Mouse (Mus musculus) forebrain, embryonic 12.5 days (tissue): Measurements from ENCODE around the gene Hpd. TPM values are rescaled to one million over a fixed set of nuclear protein-coding genes. Genes with fewer than 3 reads are reported as not detected.

Source experiments
- ATAC-seq: fragments of 200-750 bp; cut with Nextera tagmentation; 2 replicates; pipeline ENCODE4 v1.8.0; 2017; ENCODE audit warnings: moderate TSS enrichment; ENCODE audit not compliant: low FRiP score
- H3K27ac ChIP-seq: fragments of 300-500 bp; sonication (generic); 2 replicates; pipeline ENCODE4 v1.5.1; 2016; ENCODE audit warnings: mild to moderate bottlenecking
- H3K27me3 ChIP-seq: fragments of 300-500 bp; sonication (generic); 2 replicates; pipeline ENCODE4 v1.6.1; 2016; ENCODE audit warnings: mild to moderate bottlenecking
- H3K36me3 ChIP-seq: fragments of 300-500 bp; sonication (generic); replicated peaks from 2 replicates; pipeline ENCODE4 v1.6.1; 2016; ENCODE audit warnings: mild to moderate bottlenecking
- H3K4me1 ChIP-seq: fragments of 300-500 bp; sonication (generic); 2 replicates; pipeline ENCODE4 v1.6.1; 2016
- H3K4me2 ChIP-seq: fragments of 300-500 bp; sonication (generic); 2 replicates; pipeline ENCODE4 v1.6.1; 2016; ENCODE audit warnings: mild to moderate bottlenecking, moderate library complexity
- H3K4me3 ChIP-seq: fragments of 300-500 bp; sonication (generic); replicated peaks from 2 replicates; pipeline ENCODE4 v1.5.1; 2016; ENCODE audit warnings: mild to moderate bottlenecking
- H3K9ac ChIP-seq: fragments of 300-500 bp; sonication (generic); 2 replicates; pipeline ENCODE4 v1.6.1; 2016; ENCODE audit warnings: mild to moderate bottlenecking
- H3K9me3 ChIP-seq: fragments of 300-500 bp; sonication (generic); 2 replicates; pipeline ENCODE4 v1.6.1; 2016
- WGBS: fragments of 180-500 bp; shearing (Covaris S2); methylation state at CpG from one replicate; pipeline ENCODE4 v1.1.7; 2016; 5-methylcytosine and 5-hydroxymethylcytosine counted together
- polyA plus RNA-seq: library from polyadenylated mRNA; unstranded; fragments of >200 nt; fragmentation: Nextera tagmentation; extraction: Ambion mirVana; gene quantifications from 2 replicates; pipeline ENCODE4 v1.2.1, GENCODE M21; 2016

Gene Hpd
- polyA plus RNA-seq, 1 experiment from 2014 or later = not detected

- H3K9me3 ChIP-seq = no peaks in the 10 kb centered on the region
- peak overlapping the region; percentile 81 for H3K4me3 ChIP-seq
- H3K4me2 ChIP-seq = peak overlapping the region; percentile 100
- peak overlapping the region; percentile 100 for H3K27ac ChIP-seq
- 1% methylated on average over 24 of the region's 24 CpGs for WGBS
- peak overlapping the region; percentile 99 for H3K9ac ChIP-seq
- ATAC-seq = no peak
- H3K27me3 ChIP-seq = no peaks in the 10 kb centered on the region
- peaks cover 33% of the 10 kb centered on the region for H3K36me3 ChIP-seq
- H3K4me1 ChIP-seq = peaks cover 43% of the 10 kb centered on the region
Observed at GRCm38 (mm10) chr5:123143251-123143970, 39.1 kb downstream of the Hpd start.

DNA sequence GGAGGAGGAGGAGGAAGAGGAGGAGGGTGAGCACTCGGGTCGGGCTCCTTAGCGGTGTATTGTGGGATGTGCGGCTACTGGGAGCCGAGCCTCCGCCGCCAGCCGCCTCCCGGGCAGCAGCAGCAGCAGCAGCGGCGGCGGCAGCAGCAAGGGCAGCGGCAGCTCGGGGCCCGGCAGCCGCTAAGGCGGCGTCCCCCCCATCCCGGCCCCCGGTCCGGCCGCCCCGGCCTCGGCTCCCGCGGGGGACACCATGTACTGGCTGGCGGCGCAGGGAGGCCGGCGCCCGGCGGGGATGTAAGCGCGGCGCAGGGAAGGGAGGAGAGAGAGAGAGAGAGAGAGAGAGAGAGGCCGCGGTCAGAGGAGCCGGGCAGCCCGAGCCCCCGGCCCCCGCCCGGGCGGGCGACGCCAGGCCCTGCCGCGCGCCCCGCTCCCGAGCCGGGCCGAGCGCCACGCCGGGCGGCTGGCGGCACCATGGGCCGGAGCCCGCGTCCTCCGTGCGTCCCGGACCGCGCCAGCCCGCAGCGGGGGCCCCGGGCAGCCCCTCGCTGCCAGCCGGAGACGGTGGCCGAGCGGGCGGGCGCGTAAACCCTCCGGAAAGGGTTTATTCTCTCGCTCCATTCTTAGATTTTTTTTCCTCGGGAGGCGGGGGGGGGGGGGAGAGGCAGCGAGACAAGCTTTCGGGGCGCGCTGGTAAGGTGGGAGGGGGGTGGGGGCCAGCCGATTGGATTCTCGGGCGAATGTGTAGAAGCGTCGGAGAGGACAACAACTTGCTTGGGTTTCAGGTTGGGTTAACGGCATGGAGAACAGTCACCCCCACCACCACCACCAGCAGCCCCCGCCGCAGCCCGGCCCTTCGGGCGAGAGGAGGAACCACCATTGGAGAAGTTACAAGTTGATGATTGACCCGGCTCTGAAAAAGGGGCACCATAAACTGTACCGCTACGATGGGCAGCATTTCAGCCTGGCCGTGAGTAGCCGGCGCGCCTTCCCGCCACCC lies 40.1 kb downstream of the Hpd start, which contains the start of gene Setd1b:
Setd1b (plus strand) TSS at position 33 of the 997 bp plus-strand sequence.
- ATAC-seq = peak; percentile 33; the same call in 1 of the 2 replicates
- Histone ChIP-seq H3K4me2 (peak within 1 kb of the TSS; percentile 100), H3K27me3 (no peaks in the 10 kb centered on the region), H3K27ac (peak within 1 kb of the TSS; percentile 100), H3K9me3 (no peaks in the 10 kb centered on the region), H3K36me3 (peaks cover 24% of the 10 kb centered on the region), H3K9ac (peak within 1 kb of the TSS; percentile 99), H3K4me3 (peak within 1 kb of the TSS; percentile 81), H3K4me1 (peaks cover 42% of the 10 kb centered on the region)
- under 1% methylated on average over 83 of the region's 103 CpGs for WGBS

- ATAC-seq = peak; percentile 13
- peaks cover 21% of the 10 kb centered on the region for H3K36me3 ChIP-seq
- H3K4me3 ChIP-seq = peak overlapping the region; percentile 81
- H3K4me1 ChIP-seq = peaks cover 48% of the 10 kb centered on the region
- H3K27ac ChIP-seq = peak overlapping the region; percentile 100
- no peaks in the 10 kb centered on the region for H3K9me3 ChIP-seq
- H3K4me2 ChIP-seq = peak overlapping the region; percentile 100
- under 1% methylated on average over 37 of the region's 38 CpGs for WGBS
- no peaks in the 10 kb centered on the region for H3K27me3 ChIP-seq
- peak overlapping the region; percentile 99 for H3K9ac ChIP-seq
Observed at GRCm38 (mm10) chr5:123141555-123142160, 40.9 kb downstream of the Hpd start.

DNA sequence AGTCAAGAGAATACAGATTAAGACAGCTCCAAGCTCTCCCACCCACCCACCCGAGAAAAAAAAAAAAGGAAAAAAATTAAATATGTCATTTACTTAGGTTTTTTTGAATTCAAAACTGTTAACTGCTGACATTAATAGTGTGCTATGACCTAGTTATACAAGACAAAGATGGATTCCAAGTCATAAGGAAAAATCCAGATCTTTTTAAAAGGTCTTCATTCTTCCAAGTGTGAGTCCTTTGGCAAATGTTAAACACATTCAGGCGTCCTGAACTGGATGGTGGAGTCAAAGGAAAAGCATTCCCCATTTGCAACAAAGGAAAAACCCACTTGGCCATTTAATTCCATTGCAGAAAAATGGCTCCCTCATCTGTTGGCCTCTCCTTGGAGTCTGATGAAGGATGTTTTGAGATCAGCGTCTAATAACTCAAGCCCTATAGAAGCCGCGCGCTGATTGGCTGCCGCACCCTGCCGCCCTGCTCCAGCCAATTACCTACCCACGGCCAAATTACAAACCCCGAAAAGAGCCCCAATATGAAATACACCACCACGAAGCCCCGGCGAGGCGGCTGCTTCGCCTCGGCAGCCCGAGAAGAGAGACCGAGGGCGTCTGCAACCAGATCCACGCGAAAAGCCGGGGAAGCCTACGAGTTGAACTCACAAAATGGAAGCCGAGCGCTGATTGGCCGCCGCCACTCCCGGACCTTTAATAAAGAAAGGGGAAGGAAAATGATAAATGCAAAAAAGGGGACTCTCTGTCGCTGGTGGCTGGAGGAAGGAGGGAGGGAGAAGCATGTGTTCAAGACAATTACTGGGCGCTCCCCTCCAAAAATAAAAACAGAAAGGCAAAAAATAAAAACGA lies 41.6 kb downstream of the Hpd start:
- Histone ChIP-seq H3K4me1 (peaks cover 49% of the 10 kb centered on the region), H3K9me3 (no peaks in the 10 kb centered on the region), H3K4me2 (peak overlapping the region; percentile 100), H3K27ac (peak overlapping the region; percentile 100), H3K27me3 (no peaks in the 10 kb centered on the region), H3K9ac (peak overlapping the region; percentile 99), H3K4me3 (peak overlapping the region; percentile 81), H3K36me3 (peaks cover 14% of the 10 kb centered on the region)
- peak; percentile 72 for ATAC-seq
- WGBS = 0% methylated on average over 31 of the region's 31 CpGs

GRCm38 (mm10) chr5:123139722-123140627 lies 42.6 kb downstream of the Hpd start:
- H3K9me3 ChIP-seq = no peaks in the 10 kb centered on the region
- H3K4me1 ChIP-seq = peaks cover 49% of the 10 kb centered on the region
- H3K27me3 ChIP-seq = no peaks in the 10 kb centered on the region
- no peak for ATAC-seq
- H3K4me3 ChIP-seq = peak overlapping the region; percentile 81
- WGBS = under 1% methylated on average over 28 of the region's 28 CpGs
- peak overlapping the region; percentile 100 for H3K4me2 ChIP-seq
- H3K9ac ChIP-seq = peak overlapping the region; percentile 99
- H3K36me3 ChIP-seq = peaks cover 13% of the 10 kb centered on the region; the same call in 1 of the 2 replicates
- H3K27ac ChIP-seq = peak overlapping the region; percentile 100

- Histone ChIP-seq H3K4me3 (peak overlapping the region; percentile 81), H3K4me1 (peaks cover 49% of the 10 kb centered on the region), H3K9ac (peak overlapping the region; percentile 99), H3K9me3 (no peaks in the 10 kb centered on the region), H3K27me3 (no peaks in the 10 kb centered on the region), H3K4me2 (peak overlapping the region; percentile 100), H3K27ac (peak overlapping the region; percentile 100), H3K36me3 (peaks cover 16% of the 10 kb centered on the region)
- no peak for ATAC-seq
- under 1% methylated on average over 39 of the region's 39 CpGs for WGBS
Observed at GRCm38 (mm10) chr5:123138953-123139721, 43.4 kb downstream of the Hpd start.

DNA sequence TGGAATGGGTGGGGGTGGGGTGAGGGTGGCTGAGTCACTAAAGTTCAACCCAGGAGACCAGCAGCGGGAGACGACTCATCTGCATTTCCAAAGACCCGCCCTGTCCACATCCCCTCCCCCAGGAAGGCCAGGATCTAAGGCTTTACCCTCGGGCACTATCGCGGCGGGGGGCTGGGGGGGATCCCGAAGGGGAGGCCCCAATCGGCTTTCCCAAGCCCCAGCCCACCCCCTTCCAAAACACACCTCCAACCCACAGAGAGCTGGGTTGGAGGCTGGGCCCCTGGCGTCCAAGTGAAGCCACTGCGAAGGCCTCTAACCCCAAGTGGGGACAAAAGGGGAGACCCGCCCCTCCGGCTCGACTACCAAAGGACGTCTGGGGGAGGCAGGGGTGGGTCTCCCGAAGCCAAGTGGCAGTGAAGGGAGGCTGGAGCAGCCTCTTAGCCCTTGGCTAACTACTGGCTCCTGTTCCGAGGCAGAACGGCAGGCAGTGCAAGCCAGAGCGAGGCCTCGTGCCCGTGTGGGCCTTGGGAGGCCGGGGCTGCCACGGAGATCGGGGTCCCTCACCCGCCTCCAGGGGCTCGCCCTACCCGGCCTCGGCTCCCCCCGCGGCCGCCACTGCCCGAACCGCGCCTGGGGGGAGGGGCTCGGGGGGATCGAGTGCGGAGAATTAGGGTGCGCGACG lies 44.2 kb downstream of the Hpd start:
- Histone ChIP-seq H3K4me2 (peak overlapping the region; percentile 100), H3K4me3 (peak overlapping the region; percentile 81), H3K9ac (peak overlapping the region; percentile 99), H3K4me1 (peaks cover 50% of the 10 kb centered on the region), H3K9me3 (no peaks in the 10 kb centered on the region), H3K36me3 (peaks cover 16% of the 10 kb centered on the region), H3K27ac (peak overlapping the region; percentile 100), H3K27me3 (no peaks in the 10 kb centered on the region)
- ATAC-seq = peak; percentile 49
- WGBS = under 1% methylated on average over 34 of the region's 40 CpGs

DNA sequence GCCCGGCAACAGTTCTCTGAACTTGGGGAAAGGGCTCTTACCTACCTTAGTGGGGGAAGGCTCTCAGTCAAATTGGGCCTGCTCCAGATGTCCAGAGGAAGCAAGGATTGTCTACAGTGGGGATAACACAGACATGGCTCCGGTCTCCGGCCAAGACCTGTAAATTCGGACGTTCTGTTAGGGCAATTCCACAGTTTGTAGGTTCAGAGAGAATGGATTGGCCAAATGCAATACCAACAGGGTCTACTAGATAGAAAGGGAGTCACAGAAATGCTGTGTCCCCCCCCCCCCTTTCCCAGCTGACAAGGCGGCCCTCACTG lies 44.7 kb downstream of the Hpd start:
- Histone ChIP-seq H3K4me2 (peak overlapping the region; percentile 100), H3K9me3 (no peaks in the 10 kb centered on the region), H3K4me1 (peaks cover 55% of the 10 kb centered on the region), H3K27ac (peak overlapping the region; percentile 100), H3K36me3 (peaks cover 16% of the 10 kb centered on the region), H3K9ac (peak overlapping the region; percentile 99), H3K4me3 (peak overlapping the region; percentile 81), H3K27me3 (no peaks in the 10 kb centered on the region)
- no peak for ATAC-seq
- 0% methylated on average over 6 of the region's 6 CpGs for WGBS

GRCm38 (mm10) chr5:123137044-123137909 lies 45.2 kb downstream of the Hpd start:
- Histone ChIP-seq H3K27ac (peak overlapping the region; percentile 100), H3K4me2 (peak overlapping the region; percentile 100), H3K9ac (peak overlapping the region; percentile 99), H3K36me3 (peaks cover 16% of the 10 kb centered on the region), H3K27me3 (no peaks in the 10 kb centered on the region), H3K4me3 (peak overlapping the region; percentile 81), H3K4me1 (peaks cover 61% of the 10 kb centered on the region), H3K9me3 (no peaks in the 10 kb centered on the region)
- no peak for ATAC-seq
- WGBS = under 1% methylated on average over 20 of the region's 20 CpGs
